ENCODE assay signal across 9 mouse cellular contexts in the genomic region with DNA sequence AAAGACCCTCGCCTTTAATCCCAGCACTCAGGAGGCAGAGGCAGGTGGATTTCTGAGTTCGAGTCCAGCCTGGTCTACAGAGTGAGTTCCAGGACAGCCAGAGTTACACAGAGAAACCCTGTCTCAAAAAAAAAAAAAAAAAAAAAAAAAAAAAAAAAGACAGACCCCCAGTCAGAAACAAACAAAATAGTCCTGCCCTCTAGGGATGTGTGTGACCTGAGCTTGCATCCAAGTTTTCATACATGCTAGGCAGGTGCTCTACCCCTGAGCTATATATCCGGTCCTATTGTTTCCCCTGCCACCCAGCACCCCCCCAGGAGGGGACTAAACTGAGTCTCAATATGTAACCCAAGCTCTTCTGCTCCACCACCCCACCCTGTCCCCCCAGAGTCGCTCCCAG. TPM values are rescaled to one million over a fixed set of nuclear protein-coding genes. Genes with fewer than 3 reads are reported as not detected.
"Had no signal": no experiment of that assay in that cellular context is flagged by ENCODE, and none has a peak within 500 bp of the region (broad histone marks: within the 10 kb centered on the region; RNA-seq: fewer than 3 reads in every experiment).

No protein-coding gene starts in this region.

RNA-seq across cellular contexts. Expression of a gene that starts 22.3 kb away (rescaled TPM):
- total RNA-seq: gastrocnemius, adult 2 months; gastrocnemius, postnatal 10 days; gastrocnemius, postnatal 25 days; granulocyte monocyte progenitor cell, adult 5-6 weeks; heart, adult 18-20 months; heart, adult 8-10 months; heart, postnatal 36 days had no signal

RNA-seq across cellular contexts. Expression of a gene that starts 38.7 kb away (rescaled TPM):
- total RNA-seq: granulocyte monocyte progenitor cell, adult 5-6 weeks; liver, adult 2 months had no signal
- polyA plus RNA-seq: kidney, postnatal 0 days had no signal
